Comparison of ENCODE assay signal across 10 mouse cellular contexts in genomic region chr5:142673082-142673481, GRCm38 (mm10). TPM values are rescaled to one million over a fixed set of nuclear protein-coding genes. Genes with fewer than 3 reads are reported as not detected.
DNase-seq lines count a peak whose midpoint lies in the region; ATAC-seq and TF ChIP-seq lines count a peak whose summit lies in the region.
"Had no signal": no experiment of that assay in that cellular context is flagged by ENCODE, and none has a peak within 500 bp of the region (broad histone marks: within the 10 kb centered on the region; RNA-seq: fewer than 3 reads in every experiment).

No protein-coding gene starts in this region.

- H3K36me3 ChIP-seq in intestine, embryonic 15.5 days = peaks cover 10% of the 10 kb centered on the region; the same call in 1 of the 2 replicates

- no peak overlapping the region for H3K4me3 ChIP-seq in gastrocnemius, adult 2 months
- no peak overlapping the region for H3K4me3 ChIP-seq in intestine, embryonic 15.5 days (replicated peaks)
- H3K4me3 ChIP-seq: heart, embryonic 15.5 days had no signal

- H3K4me2 ChIP-seq in intestine, embryonic 15.5 days (replicated peaks) = no peak overlapping the region
- H3K4me2 ChIP-seq: heart, embryonic 15.5 days had no signal

- H3K4me1 ChIP-seq in intestine, embryonic 15.5 days (replicated peaks) = no peaks in the 10 kb centered on the region
- H3K4me1 ChIP-seq: heart, embryonic 15.5 days had no signal

- no peaks in the 10 kb centered on the region for H3K27me3 ChIP-seq in intestine, embryonic 15.5 days (replicated peaks)
- H3K27me3 ChIP-seq: heart, embryonic 15.5 days; Patski had no signal

- peak; percentile 45; the same call in 1 of the 2 replicates for ATAC-seq in common myeloid progenitor, adult 5-6 weeks (replicated peaks; ENCODE audit: low read depth, poor library complexity, severe bottlenecking)
- ATAC-seq in intestine, embryonic 15.5 days = 0 out of 2 replicates have a peak, but pooled peaks have one; percentile 25
- ATAC-seq: Patski had no signal

- no peaks in the 10 kb centered on the region for H3K9me3 ChIP-seq in intestine, embryonic 15.5 days
- H3K9me3 ChIP-seq: heart, embryonic 15.5 days had no signal

- 20% methylated on average over 5 of the region's 5 CpGs for WGBS in intestine, embryonic 15.5 days

- no peak overlapping the region for H3K27ac ChIP-seq in gastrocnemius, adult 2 months
- no peak overlapping the region for H3K27ac ChIP-seq in intestine, embryonic 15.5 days
- H3K27ac ChIP-seq: heart, embryonic 15.5 days had no signal

- H3K9ac ChIP-seq in intestine, embryonic 15.5 days = no peak overlapping the region
- H3K9ac ChIP-seq: heart, embryonic 15.5 days had no signal

- TF ChIP-seq CTCF in gastrocnemius, adult 2 months (IDR thresholded peaks at IDR 0.05) = peak; percentile 24; the same call in 1 of the 2 replicates

- intact Hi-C loops in gastrocnemius, adult 2 months (cut with DNase I) = no loop called here
- intact Hi-C loops in heart, postnatal 36 days (cut with DNase I) = loop anchor here (1.0 kb wide), 1 partner anchor 45 kb away; no protein-coding TSS in a partner anchor

- no peak for DNase-seq in gastrocnemius, adult 2 months
- no peak for DNase-seq in gastrocnemius, adult 18-20 months (ENCODE audit: low spot score)
- peak; percentile 25 for DNase-seq in A20 (ENCODE audit: low read depth, low spot score)
- DNase-seq in retina, postnatal 7 days (ENCODE audit: low read depth, low spot score) = peak; percentile 29
- no peak for DNase-seq in yolk sac, embryonic 10.5 days (ENCODE audit: low spot score)
- DNase-seq in heart, postnatal 36 days = no peak

RNA-seq across cellular contexts. Expression of gene Slc29a4, which starts 19.2 kb away (rescaled TPM):
- total RNA-seq in gastrocnemius, adult 2 months (2021) = not detected
- total RNA-seq in gastrocnemius, adult 18-20 months (2021) = under 1 TPM in 1 of 2 experiments, not detected in 1; 0.24 TPM
- total RNA-seq in common myeloid progenitor, adult 5-6 weeks (2017) = not detected in 2 replicates
- polyA plus RNA-seq in intestine, embryonic 15.5 days (2015; fragmentation: Nextera tagmentation; extraction: Ambion mirVana) = 6.3 and 8.4 TPM in 2 replicates
- under 1 TPM; 0.08 to 0.25 TPM for total RNA-seq in heart, postnatal 36 days (2021)

RNA-seq across cellular contexts. Expression of gene Wipi2, which starts 45.6 kb away (rescaled TPM):
- 10 to 100 TPM; 27.1 to 29.3 TPM for total RNA-seq in gastrocnemius, adult 2 months (2021)
- 10 to 100 TPM; 30.3 to 32.8 TPM for total RNA-seq in gastrocnemius, adult 18-20 months (2021)
- total RNA-seq in common myeloid progenitor, adult 5-6 weeks (2017) = 31.8 and 35.4 TPM in 2 replicates
- polyA plus RNA-seq in intestine, embryonic 15.5 days (2015; fragmentation: Nextera tagmentation; extraction: Ambion mirVana) = 37.5 and 37.8 TPM in 2 replicates
- total RNA-seq in heart, postnatal 36 days (2021) = 10 to 100 TPM; 41.0 to 45.1 TPM

Comparison
In these comparisons a context has a peak if more than half of its experiments do, and no peak if none do; other contexts are left out.
1. DNase-seq: peak in A20 (single experiment) and retina, postnatal 7 days (single experiment); none in gastrocnemius, adult 2 months (single experiment), gastrocnemius, adult 18-20 months (single experiment), yolk sac, embryonic 10.5 days (single experiment) and heart, postnatal 36 days (0 of 2).